Mouse (Mus musculus): ENCODE data around the gene Vmn1r33. TPM values are rescaled to one million over a fixed set of nuclear protein-coding genes. Genes with fewer than 3 reads are reported as not detected.
"Not testable (repeated sequence)": the region's sequence is repeated elsewhere in the genome, so short reads cannot be mapped to it uniquely, and the experiment has no call there.

Vmn1r33 gene
- not detected in 2 replicates for polyA plus RNA-seq (2015; fragmentation: Nextera tagmentation; extraction: Ambion mirVana)

GRCm38 (mm10) chr6:66618182-66618581 lies at the start of gene Vmn1r33:
Gene Vmn1r33, minus strand, starts transcription at chr6:66618282.
- H3K36me3 ChIP-seq (ENCODE audit: control insufficient read depth, insufficient read depth); H3K27ac ChIP-seq (ENCODE audit: low read length); H3K27me3 ChIP-seq (replicated peaks; ENCODE audit: control insufficient read depth, insufficient read depth, low read length): not testable (repeated sequence)

GRCm38 (mm10) chr6:66643779-66644178 lies 25.7 kb upstream of the Vmn1r33 start, which contains the start of gene Vmn1r34:
Gene Vmn1r34, minus strand, starts transcription at chr6:66643879.
- Histone ChIP-seq H3K4me1 (replicated peaks; ENCODE audit: control insufficient read depth, insufficient read depth, low read length) (no peaks in the 10 kb centered on the region), H3K27ac (ENCODE audit: low read length) (no peak within 1 kb of the TSS), H3K4me2 (ENCODE audit: low read length) (no peak within 1 kb of the TSS), H3K4me3 (replicated peaks; ENCODE audit: low read length) (no peak within 1 kb of the TSS), H3K9me3 (ENCODE audit: control insufficient read depth, low read length) (no peaks in the 10 kb centered on the region), H3K27me3 (replicated peaks; ENCODE audit: control insufficient read depth, insufficient read depth, low read length) (no peaks in the 10 kb centered on the region), H3K36me3 (ENCODE audit: control insufficient read depth, insufficient read depth) (no peaks in the 10 kb centered on the region), H3K9ac (replicated peaks; ENCODE audit: low read depth, low read length) (no peak within 1 kb of the TSS)
- WGBS: 100% methylated on average over 1 of the region's 1 CpGs
- ATAC-seq: no peak

More at GRCm38 (mm10) chr6:66618182-66618581, at the start of gene Vmn1r33:
- H3K4me3 ChIP-seq (replicated peaks; ENCODE audit: low read length); H3K4me1 ChIP-seq (replicated peaks; ENCODE audit: control insufficient read depth, insufficient read depth, low read length); ATAC-seq; H3K9me3 ChIP-seq (ENCODE audit: control insufficient read depth, low read length); H3K9ac ChIP-seq (replicated peaks; ENCODE audit: low read depth, low read length); H3K4me2 ChIP-seq (ENCODE audit: low read length): not testable (repeated sequence)

GRCm38 (mm10) chr6:66595804-66596203 lies 22.3 kb downstream of the Vmn1r33 start:
- no peaks in the 10 kb centered on the region for H3K36me3 ChIP-seq (ENCODE audit: control insufficient read depth, insufficient read depth)
- no peaks in the 10 kb centered on the region for H3K27me3 ChIP-seq (replicated peaks; ENCODE audit: control insufficient read depth, insufficient read depth, low read length)
- no peak overlapping the region for H3K4me2 ChIP-seq (ENCODE audit: low read length)
- H3K4me3 ChIP-seq (replicated peaks; ENCODE audit: low read length): no peak overlapping the region
- no peak for ATAC-seq
- H3K4me1 ChIP-seq (replicated peaks; ENCODE audit: control insufficient read depth, insufficient read depth, low read length): no peaks in the 10 kb centered on the region
- H3K27ac ChIP-seq (ENCODE audit: low read length): no peak overlapping the region
- H3K9me3 ChIP-seq (ENCODE audit: control insufficient read depth, low read length): no peaks in the 10 kb centered on the region
- no peak overlapping the region for H3K9ac ChIP-seq (replicated peaks; ENCODE audit: low read depth, low read length)

Other genes with a start within 250 kb of the Vmn1r33 start
- gene Mad2l1, start 82.9 kb downstream of the Vmn1r33 start, polyA plus RNA-seq (2015; fragmentation: Nextera tagmentation; extraction: Ambion mirVana): 36.3 and 43.9 TPM in 2 replicates
- gene Vmn1r32, start 58.2 kb downstream of the Vmn1r33 start, polyA plus RNA-seq (2015; fragmentation: Nextera tagmentation; extraction: Ambion mirVana): 0.08 TPM in 1 of 2 replicates, not detected in the other
- not detected in 2 replicates for gene Vmn1r34, start 25.6 kb upstream of the Vmn1r33 start, polyA plus RNA-seq (2015; fragmentation: Nextera tagmentation; extraction: Ambion mirVana)
- not detected in 2 replicates for gene Vmn1r35, start 67.6 kb upstream of the Vmn1r33 start, polyA plus RNA-seq (2015; fragmentation: Nextera tagmentation; extraction: Ambion mirVana)
- gene Vmn1r36, start 100.9 kb upstream of the Vmn1r33 start, polyA plus RNA-seq (2015; fragmentation: Nextera tagmentation; extraction: Ambion mirVana): not detected in 2 replicates
- gene Vmn1r37, start 111.1 kb upstream of the Vmn1r33 start, polyA plus RNA-seq (2015; fragmentation: Nextera tagmentation; extraction: Ambion mirVana): not detected in 2 replicates
- gene Vmn1r38, start 164.3 kb upstream of the Vmn1r33 start, polyA plus RNA-seq (2015; fragmentation: Nextera tagmentation; extraction: Ambion mirVana): not detected in 2 replicates
- not detected in 2 replicates for gene Vmn1r39, start 192.3 kb upstream of the Vmn1r33 start, polyA plus RNA-seq (2015; fragmentation: Nextera tagmentation; extraction: Ambion mirVana)

Measured in forebrain, embryonic 16.5 days (tissue).